Mouse (Mus musculus): ENCODE measurements around the gene Catsper3.

Catsper3 gene

GRCm38 (mm10) chr13:55784268-55784667 lies at the start of gene Catsper3:
TSS of gene Catsper3 (plus strand) at chr13:55784568.
- no peak for DNase-seq (ENCODE audit: low spot score)

DNA sequence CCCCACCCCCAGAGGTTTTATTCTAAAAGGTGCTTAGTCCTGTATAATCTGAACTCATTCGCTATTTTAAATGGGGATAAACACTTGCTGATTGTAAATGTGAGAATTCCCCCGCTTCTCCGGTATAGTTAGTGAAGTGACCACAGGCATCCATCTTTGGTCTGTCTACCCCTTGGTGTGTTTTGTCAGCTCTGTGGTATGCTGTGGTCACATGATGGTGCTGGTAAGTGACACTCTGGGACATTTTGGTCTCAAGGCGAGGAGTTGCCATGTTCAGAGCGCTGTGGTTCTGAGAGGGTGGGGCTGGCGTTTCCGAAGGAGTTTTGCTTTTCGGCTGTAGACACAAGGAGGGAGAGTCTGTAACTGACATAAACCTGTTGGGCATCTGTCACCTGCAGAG lies 46.5 kb upstream of the Catsper3 start:
- no peak for DNase-seq (ENCODE audit: low spot score)

DNA sequence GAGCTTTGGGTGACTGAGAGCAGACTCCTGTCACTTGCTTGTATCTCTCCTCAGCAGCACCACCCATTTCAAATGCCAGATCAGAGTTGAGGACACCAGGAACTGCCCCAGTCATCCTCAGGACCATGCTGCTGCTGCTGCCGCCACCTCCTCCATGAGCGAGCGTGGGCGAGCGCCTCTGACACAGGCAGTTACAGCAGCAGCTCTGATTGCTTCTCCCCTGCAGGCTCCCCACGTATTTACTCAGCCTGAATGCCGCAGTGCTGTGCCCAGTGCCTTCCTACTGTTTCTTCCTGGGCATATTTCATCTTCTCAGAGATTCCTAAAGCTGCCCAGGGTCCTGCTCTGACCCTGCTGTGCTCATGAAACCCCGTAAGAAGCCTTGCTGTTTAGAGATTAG lies 42.1 kb upstream of the Catsper3 start:
- no peak for DNase-seq (ENCODE audit: low spot score)

DNA sequence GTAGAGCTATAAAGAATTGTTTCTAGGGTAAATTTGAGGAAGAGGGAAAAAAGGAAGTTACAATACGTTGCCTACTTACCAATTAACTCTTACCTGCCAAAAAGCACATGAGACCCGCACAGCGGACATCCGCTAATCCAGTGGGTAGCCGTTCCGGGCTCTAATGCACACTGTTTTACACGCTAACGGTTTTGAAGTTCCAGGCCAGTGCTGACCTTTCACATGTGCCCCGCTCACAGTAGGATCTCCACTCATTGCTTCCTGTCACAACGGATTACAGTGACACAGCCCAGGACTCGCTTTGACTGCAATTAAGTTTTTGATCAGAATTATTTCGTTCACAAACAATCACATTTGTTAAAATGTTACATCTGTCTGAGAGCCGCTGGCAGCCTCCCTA lies 30.0 kb upstream of the Catsper3 start:
- peak; percentile 51 for DNase-seq (ENCODE audit: low spot score)

- peak; percentile 47 for DNase-seq (ENCODE audit: low spot score)
Measured at GRCm38 (mm10) chr13:55756789-55757188, 27.6 kb upstream of the Catsper3 start.

GRCm38 (mm10) chr13:55757645-55758044 lies 26.7 kb upstream of the Catsper3 start:
- no peak for DNase-seq (ENCODE audit: low spot score)

DNA sequence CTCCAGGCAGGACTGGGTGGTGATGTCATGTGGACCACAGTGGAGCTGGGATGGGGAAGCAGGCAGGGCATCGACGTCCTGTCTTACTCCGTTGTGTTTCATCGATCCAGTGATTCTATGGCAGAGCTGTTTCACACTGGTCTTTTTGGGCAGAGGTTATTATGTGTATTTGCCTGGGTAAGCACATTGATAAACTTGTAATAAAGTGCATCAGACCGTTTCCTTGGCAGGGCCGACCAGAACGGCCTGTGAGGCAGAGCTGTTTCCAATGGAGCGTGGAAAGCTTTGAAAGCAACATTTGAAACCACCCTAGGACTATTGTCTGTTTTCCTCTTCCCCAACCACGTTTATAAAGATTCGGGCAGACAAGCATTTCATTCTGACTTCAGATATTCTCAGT lies 23.8 kb upstream of the Catsper3 start:
- no peak for DNase-seq (ENCODE audit: low spot score)

DNA sequence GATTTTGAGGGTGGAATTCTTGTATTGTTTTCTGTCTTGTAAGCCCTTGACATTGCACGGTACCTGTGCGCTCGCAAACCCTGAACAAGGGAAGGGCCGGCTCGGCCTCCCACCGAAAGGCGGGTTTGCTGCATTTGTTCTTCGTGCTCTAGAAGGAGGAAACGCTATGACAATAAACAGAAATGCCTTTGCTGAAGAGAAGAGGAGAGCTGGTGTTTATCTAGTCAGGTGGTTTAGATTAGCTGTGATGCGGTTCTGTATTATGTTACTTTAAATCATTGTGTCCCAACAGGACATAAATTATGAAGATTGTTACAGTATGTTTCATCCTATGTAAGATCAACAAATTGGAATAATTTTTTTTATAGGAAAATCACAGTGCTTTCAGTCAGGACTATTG lies 22.9 kb upstream of the Catsper3 start:
- no peak for DNase-seq (ENCODE audit: low spot score)

DNA sequence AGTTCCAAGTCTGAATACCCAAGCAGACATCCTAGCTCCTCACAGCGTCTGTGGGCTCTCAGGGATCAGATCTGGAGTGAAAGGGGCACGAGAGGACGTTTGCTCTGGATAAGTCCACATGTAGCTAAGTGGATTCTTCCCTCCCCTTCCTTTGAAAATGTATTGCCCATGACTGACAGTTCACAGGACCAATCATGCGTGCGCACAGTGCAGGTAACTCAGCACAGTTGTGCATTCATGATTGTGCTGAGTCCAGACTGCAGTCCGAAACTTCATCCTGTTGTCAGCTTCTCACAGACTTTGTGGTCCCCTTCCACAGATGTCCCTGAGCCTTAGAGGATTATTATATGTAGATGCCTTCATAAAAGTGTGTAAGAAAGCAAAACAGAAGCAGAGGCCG lies 10.0 kb upstream of the Catsper3 start:
- DNase-seq (ENCODE audit: low spot score), result no peak

DNA sequence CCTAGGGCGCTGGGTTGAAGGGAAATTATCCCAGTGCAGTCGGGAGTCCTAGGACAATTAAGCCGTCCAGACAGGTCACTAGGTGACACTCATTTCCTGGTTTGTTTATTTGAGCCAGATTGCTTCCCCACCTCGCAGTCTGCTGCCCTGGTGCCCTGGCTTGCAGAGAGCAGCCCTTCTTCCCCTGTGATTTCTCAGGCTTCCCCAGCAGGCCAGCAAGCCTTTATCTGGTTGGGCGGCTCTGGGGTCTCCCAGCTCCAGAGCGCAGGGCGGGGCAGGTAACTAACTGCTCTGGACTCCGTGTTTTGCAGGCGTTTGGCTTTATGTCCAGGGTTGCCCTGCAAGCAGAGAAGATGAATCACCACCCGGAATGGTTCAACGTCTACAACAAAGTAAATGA lies 9.3 kb upstream of the Catsper3 start:
- peak; percentile 45 for DNase-seq (ENCODE audit: low spot score)

DNA sequence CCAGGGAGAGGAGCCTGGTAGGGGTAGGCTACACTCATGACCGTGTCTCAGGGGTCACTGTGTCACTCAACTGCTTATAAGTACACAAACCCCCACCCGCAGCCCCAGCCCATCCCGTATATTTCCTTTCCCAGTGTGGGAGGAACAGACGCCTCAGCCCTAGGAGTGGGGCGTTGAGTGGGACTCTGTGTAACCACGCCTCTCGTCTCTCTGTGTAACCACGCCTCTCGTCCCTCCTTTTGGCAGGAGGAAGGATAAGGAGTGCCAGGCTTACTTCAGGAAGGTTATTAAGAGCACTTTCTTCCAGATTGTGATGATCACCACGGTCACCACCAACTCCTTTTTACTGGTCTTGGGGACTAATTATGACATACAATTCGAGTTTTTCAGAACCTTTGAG lies 1.8 kb downstream of the Catsper3 start:
- no peak for DNase-seq (ENCODE audit: low spot score)

GRCm38 (mm10) chr13:55801246-55801645 lies 16.9 kb downstream of the Catsper3 start:
- DNase-seq (ENCODE audit: low spot score), result no peak

GRCm38 (mm10) chr13:55803973-55804372 lies 19.6 kb downstream of the Catsper3 start:
- DNase-seq (ENCODE audit: low spot score), result no peak

- no peak for DNase-seq (ENCODE audit: low spot score)
Measured at GRCm38 (mm10) chr13:55809041-55809623, 24.8 kb downstream of the Catsper3 start.

- DNase-seq (ENCODE audit: low spot score), result no peak
Measured at GRCm38 (mm10) chr13:55809707-55810106, 25.3 kb downstream of the Catsper3 start.

- no peak for DNase-seq (ENCODE audit: low spot score)
Measured at GRCm38 (mm10) chr13:55810947-55811346, 26.6 kb downstream of the Catsper3 start.

GRCm38 (mm10) chr13:55813490-55814016 lies 29.2 kb downstream of the Catsper3 start:
- DNase-seq (ENCODE audit: low spot score), result no peak

- no peak for DNase-seq (ENCODE audit: low spot score)
Measured at GRCm38 (mm10) chr13:55814834-55815233, 30.5 kb downstream of the Catsper3 start.

DNA sequence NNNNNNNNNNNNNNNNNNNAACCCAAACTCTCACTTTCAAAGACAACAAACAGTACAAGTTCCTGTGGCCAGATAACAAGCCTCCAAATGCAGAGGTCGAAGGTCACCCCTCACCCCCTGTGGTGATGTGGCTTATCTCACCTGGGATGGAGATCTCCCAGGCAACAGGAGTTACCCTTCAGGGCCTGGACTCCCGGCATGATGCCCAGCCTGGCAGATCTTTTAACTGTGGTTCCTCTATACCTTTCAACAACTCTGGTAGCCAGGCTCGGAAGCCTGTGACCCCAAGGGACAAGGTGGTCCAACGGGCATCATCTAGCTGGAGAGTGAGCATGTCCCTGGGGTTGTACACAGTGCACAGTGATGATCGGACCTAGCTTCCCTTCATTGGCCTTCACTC lies 38.1 kb downstream of the Catsper3 start:
- DNase-seq (ENCODE audit: low spot score), result no peak

GRCm38 (mm10) chr13:55824151-55824945 lies 40.0 kb downstream of the Catsper3 start:
- peak; percentile 30 for DNase-seq (ENCODE audit: low spot score)

- peak; percentile 63 for DNase-seq (ENCODE audit: low spot score)
Measured at GRCm38 (mm10) chr13:55825245-55825681, 40.9 kb downstream of the Catsper3 start.

DNA sequence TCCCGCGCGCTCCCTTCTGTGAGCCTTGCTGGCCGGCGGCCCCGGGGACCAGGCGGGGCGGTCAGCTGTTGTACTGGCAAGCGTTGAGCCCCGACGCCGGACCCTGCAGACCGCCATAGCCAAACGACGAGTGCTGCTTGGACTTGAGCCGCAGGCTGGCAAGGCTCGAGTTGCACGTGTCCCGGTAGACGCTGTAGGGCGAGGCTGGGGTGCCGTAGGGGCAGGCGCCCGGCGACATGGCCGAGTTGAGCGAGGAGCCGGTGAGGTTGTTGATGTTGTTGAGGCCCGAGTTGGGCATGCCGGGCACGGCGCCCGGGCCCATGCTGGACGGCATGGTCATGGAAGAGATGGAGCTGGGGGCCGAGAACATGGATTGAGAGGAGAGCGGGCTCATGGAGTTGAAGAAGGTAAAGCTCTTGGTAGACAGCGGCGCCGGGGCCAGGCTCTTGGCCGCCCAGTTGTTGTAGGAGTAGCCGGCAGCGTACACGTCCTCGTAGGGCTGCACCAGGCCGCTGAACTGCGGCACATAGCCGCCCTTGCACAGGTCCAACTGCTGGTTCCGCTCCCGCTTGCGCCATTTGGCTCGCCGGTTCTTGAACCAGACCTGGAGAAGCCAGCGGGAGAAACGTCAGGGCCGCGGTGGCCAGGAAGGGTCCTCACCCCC lies 41.8 kb downstream of the Catsper3 start:
- DNase-seq (ENCODE audit: low spot score), result peak; percentile 59

Data from embryo, embryonic 10.5 days (tissue).